Mouse (Mus musculus) macrophage (primary cell): ENCODE results near the gene Mixl1. TPM values are rescaled to one million over a fixed set of nuclear protein-coding genes. Genes with fewer than 3 reads are reported as not detected.

ENCODE experiments used
- H3K27ac ChIP-seq: fragments of 350-480 bp; formaldehyde crosslinking; 2 replicates; pipeline ENCODE4 v1.9.0; 2021
- H3K36me3 ChIP-seq: fragments of 350-480 bp; formaldehyde crosslinking; 2 replicates; pipeline ENCODE4 v1.9.0; 2021; ENCODE audit errors: inconsistent target
- H3K4me3 ChIP-seq: fragments of 350-480 bp; formaldehyde crosslinking; 2 replicates; pipeline ENCODE4 v1.9.0; 2021; ENCODE audit errors: inconsistent target
- H3K79me2 ChIP-seq: fragments of 350-480 bp; formaldehyde crosslinking; 2 replicates; pipeline ENCODE4 v1.9.0; 2021; ENCODE audit errors: inconsistent target
- WGBS: methylation state at CpG from one replicate; pipeline ENCODE4 v1.1.7; 2026; ENCODE audit warnings: inconsistent platforms; ENCODE audit not compliant: missing documents; 5-methylcytosine and 5-hydroxymethylcytosine counted together
- polyA plus RNA-seq: library from polyadenylated mRNA; stranded (reverse); fragments of 250-400 nt; gene quantifications from 3 replicates; pipeline ENCODE4 v1.2.4, GENCODE M21; 2018; ENCODE audit warnings: inconsistent platforms
- total RNA-seq, 78 experiments: library from RNA; depleted of rRNA; stranded (reverse); fragments of 250-400 nt; gene quantifications; 1 replicate in 9 of 78; 2 replicates in 24 of 78; 3 replicates in 43 of 78; 4 replicates in 2 of 78; pipeline ENCODE4 v1.2.4; 2018; ENCODE audit warnings: inconsistent platforms in 56 of 78

Gene Mixl1
- total RNA-seq (2018; cell fraction: chromatin; rRNA removed): under 1 TPM in 1 of 26 experiments, not detected in 25; 0.36 TPM
- total RNA-seq (2018; cell fraction: cytosol; rRNA removed): under 1 TPM in 20 of 26 experiments, not detected in 6; 0.05 to 0.35 (median 0.12) TPM
- total RNA-seq (2018; cell fraction: nucleus; rRNA removed): 1 to 10 TPM in 1 of 26 experiments, under 1 TPM in 8, not detected in 17; 0.17 to 1.3 (median 0.32) TPM
- 0.09 to 0.10 TPM in 2 of 3 replicates, not detected in the other for polyA plus RNA-seq

- Histone ChIP-seq H3K4me3 (no peak within 1 kb of the TSS), H3K27ac (no peak within 1 kb of the TSS), H3K79me2 (no peaks in the 10 kb centered on the region), H3K36me3 (0 out of 2 replicates have a peak, but pooled peaks cover 3% of the 10 kb centered on the region)
- WGBS: 9% methylated on average over 76 of the region's 79 CpGs
These were observed at the start of gene Mixl1 for GRCm38 (mm10) chr1:180696626-180697352. TSS of gene Mixl1 (minus strand) at chr1:180697034.

- Histone ChIP-seq H3K4me3 (no peak overlapping the region), H3K27ac (no peak overlapping the region), H3K79me2 (peaks cover 80% of the 10 kb centered on the region), H3K36me3 (peaks cover 10% of the 10 kb centered on the region)
- WGBS: 97% methylated on average over 3 of the region's 3 CpGs
These were observed 32.4 kb upstream of the Mixl1 start for GRCm38 (mm10) chr1:180729231-180729630.

GRCm38 (mm10) chr1:180726183-180726582, 29.3 kb upstream of the Mixl1 start:
- Histone ChIP-seq H3K36me3 (no peaks in the 10 kb centered on the region), H3K27ac (peak overlapping the region; percentile 41), H3K79me2 (peaks cover 50% of the 10 kb centered on the region), H3K4me3 (peak overlapping the region; percentile 86)
- WGBS: 1% methylated on average over 35 of the region's 42 CpGs

- peak within 1 kb of the TSS; percentile 41 for H3K27ac ChIP-seq
- H3K36me3 ChIP-seq: no peaks in the 10 kb centered on the region
- H3K4me3 ChIP-seq: peak within 1 kb of the TSS; percentile 86
- WGBS: under 1% methylated on average over 51 of the region's 52 CpGs
- peaks cover 45% of the 10 kb centered on the region for H3K79me2 ChIP-seq
These were observed 28.9 kb upstream of the Mixl1 start, which contains the start of gene Acbd3 for GRCm38 (mm10) chr1:180725704-180726179. TSS of gene Acbd3 (plus strand) at chr1:180726043.

GRCm38 (mm10) chr1:180723701-180724238, 26.9 kb upstream of the Mixl1 start:
- Histone ChIP-seq H3K27ac (no peak overlapping the region), H3K4me3 (no peak overlapping the region), H3K79me2 (peaks cover 26% of the 10 kb centered on the region), H3K36me3 (no peaks in the 10 kb centered on the region)
- 42% methylated on average over 1 of the region's 1 CpGs for WGBS

- H3K4me3 ChIP-seq: no peak overlapping the region
- no peaks in the 10 kb centered on the region for H3K36me3 ChIP-seq
- H3K27ac ChIP-seq: no peak overlapping the region
- 93% methylated on average over 1 of the region's 1 CpGs for WGBS
- H3K79me2 ChIP-seq: peaks cover 14% of the 10 kb centered on the region
These were observed 25.8 kb upstream of the Mixl1 start for GRCm38 (mm10) chr1:180722608-180723007.

GRCm38 (mm10) chr1:180719951-180720689, 23.3 kb upstream of the Mixl1 start:
- whole genome bisulfite sequencing: 53% methylated on average over 3 of the region's 5 CpGs
- Histone ChIP-seq H3K4me3 (no peak overlapping the region), H3K36me3 (no peaks in the 10 kb centered on the region), H3K27ac (no peak overlapping the region), H3K79me2 (no peaks in the 10 kb centered on the region)

- 92% methylated on average over 6 of the region's 6 CpGs for WGBS
- H3K4me3 ChIP-seq: no peak overlapping the region
- H3K27ac ChIP-seq: no peak overlapping the region
- H3K36me3 ChIP-seq: no peaks in the 10 kb centered on the region
- no peaks in the 10 kb centered on the region for H3K79me2 ChIP-seq
These were observed 22.6 kb upstream of the Mixl1 start for GRCm38 (mm10) chr1:180719483-180719882.

GRCm38 (mm10) chr1:180718756-180719155, 21.9 kb upstream of the Mixl1 start:
- no peaks in the 10 kb centered on the region for H3K36me3 ChIP-seq
- H3K27ac ChIP-seq: no peak overlapping the region
- H3K79me2 ChIP-seq: no peaks in the 10 kb centered on the region
- no peak overlapping the region for H3K4me3 ChIP-seq
- 37% methylated on average over 5 of the region's 5 CpGs for WGBS

- Histone ChIP-seq H3K79me2 (no peaks in the 10 kb centered on the region), H3K27ac (no peak overlapping the region), H3K4me3 (no peak overlapping the region), H3K36me3 (no peaks in the 10 kb centered on the region)
- 90% methylated on average over 14 of the region's 14 CpGs for WGBS
These were observed 12.3 kb upstream of the Mixl1 start for GRCm38 (mm10) chr1:180708935-180709776.

- Histone ChIP-seq H3K36me3 (no peaks in the 10 kb centered on the region), H3K27ac (no peak overlapping the region), H3K4me3 (no peak overlapping the region), H3K79me2 (no peaks in the 10 kb centered on the region)
- WGBS: 71% methylated on average over 3 of the region's 3 CpGs
These were observed 11.0 kb upstream of the Mixl1 start for GRCm38 (mm10) chr1:180707813-180708212.

- Histone ChIP-seq H3K4me3 (no peak overlapping the region), H3K27ac (no peak overlapping the region), H3K36me3 (no peaks in the 10 kb centered on the region), H3K79me2 (no peaks in the 10 kb centered on the region)
- 39% methylated on average over 3 of the region's 3 CpGs for WGBS
These were observed 10.5 kb upstream of the Mixl1 start for GRCm38 (mm10) chr1:180707368-180707767.

- no peak overlapping the region for H3K27ac ChIP-seq
- H3K4me3 ChIP-seq: no peak overlapping the region
- no peaks in the 10 kb centered on the region for H3K36me3 ChIP-seq
- no peaks in the 10 kb centered on the region for H3K79me2 ChIP-seq
- 70% methylated on average over 6 of the region's 6 CpGs for WGBS
These were observed 6.6 kb upstream of the Mixl1 start for GRCm38 (mm10) chr1:180703400-180703799.

- Histone ChIP-seq H3K79me2 (no peaks in the 10 kb centered on the region), H3K27ac (no peak overlapping the region), H3K36me3 (no peaks in the 10 kb centered on the region), H3K4me3 (no peak overlapping the region)
- 31% methylated on average over 5 of the region's 5 CpGs for WGBS
These were observed 1.2 kb upstream of the Mixl1 start for GRCm38 (mm10) chr1:180698063-180698462.
